Mouse (Mus musculus) small intestine, adult 2 months (tissue): ENCODE data around the gene Hist1h4c.

Source experiments
- CTCF ChIP-seq: fragments of 200-500 bp; IDR thresholded peaks from 2 replicates; pipeline ENCODE4 v1.5.1; 2012; ENCODE audit warnings: low read depth, mild to moderate bottlenecking, control low read depth, inconsistent platforms, low read length, moderate library complexity, mixed read lengths; ENCODE audit not compliant: insufficient replicate concordance, insufficient read length; ENCODE audit errors: extremely low read depth
- POLR2A ChIP-seq: fragments of 200-500 bp; IDR thresholded peaks from 2 replicates; pipeline ENCODE4 v1.6.1; 2012; ENCODE audit warnings: low read depth, mild to moderate bottlenecking, control low read depth, inconsistent platforms, low read length, moderate library complexity

DNA sequence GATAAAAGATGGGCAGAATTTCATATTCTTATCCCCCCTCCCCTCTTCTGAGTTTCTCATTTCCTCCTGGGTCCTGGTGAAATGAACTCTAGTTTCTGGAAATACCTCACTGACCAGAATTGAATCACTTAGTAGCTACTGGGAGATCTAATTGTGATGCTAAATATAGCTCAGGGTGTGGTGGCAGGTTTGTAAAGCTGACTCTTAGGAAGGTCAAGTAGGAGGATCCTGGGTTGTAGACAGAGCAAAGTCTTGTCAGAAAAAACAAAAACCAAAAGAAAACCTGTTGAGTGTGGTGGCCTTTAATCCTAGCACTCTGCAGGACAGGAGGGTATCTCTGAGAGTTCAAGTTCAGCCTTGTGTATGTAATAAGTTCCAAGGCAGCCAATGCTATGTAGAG is 43.8 kb upstream of the Hist1h4c start:
- TF ChIP-seq CTCF, result no peak
- TF ChIP-seq POLR2A, result no peak
